Mouse (Mus musculus) heart, adult 8-10 months (tissue): ENCODE data around the gene Foxi1. TPM values are rescaled to one million over a fixed set of nuclear protein-coding genes. Genes with fewer than 3 reads are reported as not detected.
A peak's percentile ranks its signal among the peaks of the same experiment; 100 is the strongest.
"Not testable (repeated sequence)": the region's sequence is repeated elsewhere in the genome, so short reads cannot be mapped to it uniquely, and the experiment has no call there.

Source experiments
- DNase-seq: peaks from one replicate; pipeline ENCODE4 v3.0.0; 2022; ENCODE audit warnings: low spot score
- total RNA-seq, 4 experiments: library from RNA; stranded (reverse); gene quantifications; 2 replicates each; pipeline ENCODE4 v1.2.4; 2022

The Foxi1 gene
- total RNA-seq = not detected

- DNase-seq = no peak
Observed at GRCm38 (mm10) chr11:34207989-34208388, at the start of gene Foxi1. Gene Foxi1 (minus strand): TSS chr11:34208089.

- DNase-seq = no peak
Observed at GRCm38 (mm10) chr11:34242979-34243378, 35.1 kb upstream of the Foxi1 start.

GRCm38 (mm10) chr11:34240252-34240651 lies 32.4 kb upstream of the Foxi1 start:
- DNase-seq = no peak

- DNase-seq = peak; percentile 24
Observed at GRCm38 (mm10) chr11:34239691-34240090, 31.8 kb upstream of the Foxi1 start.

- no peak for DNase-seq
Observed at GRCm38 (mm10) chr11:34236885-34237284, 29.0 kb upstream of the Foxi1 start.

GRCm38 (mm10) chr11:34236091-34236759 lies 28.3 kb upstream of the Foxi1 start:
- DNase-seq = no peak

GRCm38 (mm10) chr11:34228758-34229364 lies 21.0 kb upstream of the Foxi1 start:
- DNase-seq = no peak

GRCm38 (mm10) chr11:34227180-34227579 lies 19.3 kb upstream of the Foxi1 start:
- no peak for DNase-seq

- DNase-seq = not testable (repeated sequence)
Observed at GRCm38 (mm10) chr11:34220596-34220995, 12.7 kb upstream of the Foxi1 start.

- DNase-seq = peak; percentile 65
Observed at GRCm38 (mm10) chr11:34212853-34213252, 5.0 kb upstream of the Foxi1 start.

GRCm38 (mm10) chr11:34202769-34203168 lies 5.1 kb downstream of the Foxi1 start:
- DNase-seq = no peak

- no peak for DNase-seq
Observed at GRCm38 (mm10) chr11:34195142-34195541, 12.7 kb downstream of the Foxi1 start.

GRCm38 (mm10) chr11:34194158-34194941 lies 13.5 kb downstream of the Foxi1 start:
- no peak for DNase-seq

- DNase-seq = no peak
Observed at GRCm38 (mm10) chr11:34193658-34194057, 14.2 kb downstream of the Foxi1 start.

GRCm38 (mm10) chr11:34184266-34184665 lies 23.6 kb downstream of the Foxi1 start:
- DNase-seq = peak; percentile 30

- DNase-seq = peak; percentile 61
Observed at GRCm38 (mm10) chr11:34181214-34182117, 26.4 kb downstream of the Foxi1 start.

- no peak for DNase-seq
Observed at GRCm38 (mm10) chr11:34178752-34179151, 29.1 kb downstream of the Foxi1 start.

- DNase-seq = no peak
Observed at GRCm38 (mm10) chr11:34176371-34176770, 31.5 kb downstream of the Foxi1 start.

GRCm38 (mm10) chr11:34171221-34171620 lies 36.7 kb downstream of the Foxi1 start:
- no peak for DNase-seq

GRCm38 (mm10) chr11:34169464-34169894 lies 38.4 kb downstream of the Foxi1 start:
- peak; percentile 54 for DNase-seq

- no peak for DNase-seq
Observed at GRCm38 (mm10) chr11:34166392-34166791, 41.5 kb downstream of the Foxi1 start.
